Mouse (Mus musculus): ENCODE data around the gene Htr3a. TPM values are rescaled to one million over a fixed set of nuclear protein-coding genes. Genes with fewer than 3 reads are reported as not detected.

Gene Htr3a
- total RNA-seq, 1 experiment from 2014 or later: 3.8 TPM

Other genes with a start within 250 kb of the Htr3a start
- gene Zbtb16, start 74.9 kb downstream of the Htr3a start, total RNA-seq (2021): 21.0 and 21.6 TPM in 2 replicates
- gene Htr3b, start 53.9 kb upstream of the Htr3a start, total RNA-seq (2021): 0.43 TPM in 1 of 2 replicates, not detected in the other
- 14.3 and 26.4 TPM in 2 replicates for gene Usp28, start 74.3 kb upstream of the Htr3a start, total RNA-seq (2021)
- 18.9 TPM in 2 replicates for gene Zw10, start 144.5 kb upstream of the Htr3a start, total RNA-seq (2021)
- gene Tmprss5, start 170.2 kb upstream of the Htr3a start, total RNA-seq (2021): 0.94 TPM in 1 of 2 replicates, not detected in the other

Measured in adrenal gland, postnatal 25 days (tissue).